Mouse (Mus musculus): ENCODE measurements at regions not wholly inside any gene's neighbourhood (a gene's known extent, or its start where the extent isn't known, plus 50 kb on each side); places are given as distances from the start of the nearest gene placed in this dataset.

DNA sequence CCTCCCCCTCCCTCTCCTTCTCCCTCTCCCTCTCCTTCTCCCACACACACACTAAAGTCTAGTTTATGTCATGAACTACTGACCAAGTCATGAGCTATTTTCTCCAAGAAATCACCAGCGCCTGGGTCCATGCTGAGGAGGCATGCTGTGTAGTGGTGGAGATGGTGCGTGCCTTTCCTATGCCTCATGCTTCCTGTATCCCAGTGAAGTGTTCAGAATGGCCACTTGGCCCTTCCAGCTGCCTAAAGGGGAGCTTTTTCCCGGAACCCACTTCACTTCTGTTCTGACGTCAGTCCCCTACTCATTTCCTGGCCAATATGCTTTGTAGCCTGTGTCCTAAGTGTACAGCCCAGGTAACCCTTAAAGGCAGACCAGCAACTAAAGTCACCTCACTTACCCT is 199.1 kb upstream of the Egflam start:
- WGBS = 45% methylated on average over 4 of the region's 4 CpGs
- H3K4me3 ChIP-seq (replicated peaks; ENCODE audit: control insufficient read depth, low read depth, low read length) = no peak overlapping the region
- H3K4me1 ChIP-seq (ENCODE audit: control insufficient read depth, insufficient read depth, low read length) = no peaks in the 10 kb centered on the region
- no peak overlapping the region for H3K27ac ChIP-seq (ENCODE audit: control insufficient read depth, insufficient read depth, low read depth, low read length, poor library complexity)
- TF ChIP-seq POLR2A (IDR thresholded peaks at IDR 0.05; ENCODE audit: borderline replicate concordance, control insufficient read depth, low read depth, low read length) (no peak), CTCF (IDR thresholded peaks at IDR 0.05; ENCODE audit: control insufficient read depth, insufficient read depth, low read length) (no peak)

DNA sequence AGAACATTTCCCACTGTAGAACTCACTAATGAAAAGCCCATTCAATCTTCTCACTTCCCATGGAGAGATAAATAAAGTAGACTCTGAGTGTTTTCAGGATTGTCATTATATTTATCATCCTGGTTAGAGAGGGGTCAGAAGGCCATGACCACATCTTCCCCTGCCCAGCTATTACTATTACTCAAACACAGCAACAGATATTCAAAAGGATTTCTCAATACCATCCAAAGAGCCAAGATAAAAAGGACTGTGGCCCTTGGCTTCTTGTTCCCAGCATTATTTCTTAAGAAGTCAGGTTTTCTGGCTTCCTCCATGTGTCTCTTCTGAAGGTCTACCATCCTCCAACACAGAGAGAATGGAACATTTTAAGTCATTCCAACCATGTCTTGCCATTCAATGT is 199.6 kb upstream of the Egflam start:
- no peaks in the 10 kb centered on the region for H3K4me1 ChIP-seq (ENCODE audit: control insufficient read depth, insufficient read depth, low read length)
- no peak overlapping the region for H3K4me3 ChIP-seq (replicated peaks; ENCODE audit: control insufficient read depth, low read depth, low read length)
- H3K27ac ChIP-seq (ENCODE audit: control insufficient read depth, insufficient read depth, low read depth, low read length, poor library complexity) = no peak overlapping the region
- no peak for TF ChIP-seq POLR2A (IDR thresholded peaks at IDR 0.05; ENCODE audit: borderline replicate concordance, control insufficient read depth, low read depth, low read length)
- no peak for TF ChIP-seq CTCF (IDR thresholded peaks at IDR 0.05; ENCODE audit: control insufficient read depth, insufficient read depth, low read length)

DNA sequence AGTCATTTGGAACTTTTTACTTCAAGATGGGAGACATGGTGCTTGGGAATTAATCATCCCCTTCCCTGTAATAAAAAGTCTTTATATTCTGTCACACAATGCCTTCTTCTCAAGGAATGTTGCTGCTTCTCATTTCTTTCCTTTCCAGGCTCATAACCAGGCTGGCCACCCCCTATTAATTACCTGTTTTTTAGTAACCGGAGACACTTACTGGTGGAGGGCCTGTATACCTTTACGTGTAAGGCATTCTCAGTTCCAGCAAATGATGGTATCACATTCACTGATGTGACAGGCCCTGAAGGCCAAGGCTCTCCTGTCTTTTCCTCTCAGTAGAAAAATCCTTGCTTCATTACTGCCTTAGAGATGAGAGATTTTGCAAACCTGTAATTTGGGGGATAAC is 203.3 kb upstream of the Egflam start:
- WGBS = 77% methylated on average over 2 of the region's 2 CpGs
- no peak overlapping the region for H3K4me3 ChIP-seq (replicated peaks; ENCODE audit: control insufficient read depth, low read depth, low read length)
- H3K4me1 ChIP-seq (ENCODE audit: control insufficient read depth, insufficient read depth, low read length) = no peaks in the 10 kb centered on the region
- no peak overlapping the region for H3K27ac ChIP-seq (ENCODE audit: control insufficient read depth, insufficient read depth, low read depth, low read length, poor library complexity)
- TF ChIP-seq CTCF (IDR thresholded peaks at IDR 0.05; ENCODE audit: control insufficient read depth, insufficient read depth, low read length) (no peak), POLR2A (IDR thresholded peaks at IDR 0.05; ENCODE audit: borderline replicate concordance, control insufficient read depth, low read depth, low read length) (no peak)

DNA sequence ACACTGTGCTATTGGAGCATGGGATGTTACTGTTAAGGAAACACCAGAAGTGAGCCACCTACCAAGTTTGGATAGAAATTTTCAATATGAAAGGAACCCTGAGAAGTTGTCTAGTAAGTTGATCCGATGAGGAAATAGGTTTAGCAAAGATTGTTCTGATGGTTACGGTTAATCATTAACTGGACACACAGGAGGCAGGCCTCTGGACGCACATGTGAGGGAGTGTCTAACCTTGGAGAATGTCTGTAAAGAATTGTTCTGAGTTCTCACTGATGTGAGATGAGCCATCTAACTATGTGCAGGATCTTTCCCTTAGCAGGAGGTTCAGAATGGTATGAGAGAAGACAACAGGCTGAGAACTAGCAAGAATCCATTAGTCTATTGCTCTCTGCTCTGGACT is 205.8 kb upstream of the Gdnf start:
- Histone ChIP-seq H3K27ac (ENCODE audit: control insufficient read depth, insufficient read depth, low read depth, low read length, poor library complexity) (no peak overlapping the region), H3K4me1 (ENCODE audit: control insufficient read depth, insufficient read depth, low read length) (no peaks in the 10 kb centered on the region), H3K4me3 (replicated peaks; ENCODE audit: control insufficient read depth, low read depth, low read length) (no peak overlapping the region)
- TF ChIP-seq POLR2A (IDR thresholded peaks at IDR 0.05; ENCODE audit: borderline replicate concordance, control insufficient read depth, low read depth, low read length) (no peak), CTCF (IDR thresholded peaks at IDR 0.05; ENCODE audit: control insufficient read depth, insufficient read depth, low read length) (no peak)
- 84% methylated on average over 3 of the region's 3 CpGs for WGBS

DNA sequence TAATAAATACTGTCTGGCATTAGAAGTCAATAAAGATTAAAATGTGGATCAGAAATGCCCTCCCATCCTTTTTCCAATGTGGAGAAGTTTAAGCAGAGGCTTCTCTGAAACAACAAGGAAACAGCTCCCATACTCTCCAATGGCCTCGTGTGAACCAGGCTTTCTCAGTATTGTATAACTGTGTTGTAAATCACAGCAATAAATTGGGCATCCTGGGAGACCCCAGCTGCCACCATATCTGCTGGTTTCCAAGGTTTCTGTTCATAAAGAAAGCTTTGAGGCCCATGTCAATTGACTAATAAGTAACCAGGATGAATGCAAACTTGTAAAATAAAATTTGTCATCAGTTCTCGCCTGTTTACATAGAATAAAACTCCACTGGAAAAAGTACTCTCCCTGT is 192.7 kb upstream of the Gdnf start:
- H3K4me3 ChIP-seq (replicated peaks; ENCODE audit: control insufficient read depth, low read depth, low read length) = no peak overlapping the region
- 42% methylated on average over 2 of the region's 2 CpGs for WGBS

DNA sequence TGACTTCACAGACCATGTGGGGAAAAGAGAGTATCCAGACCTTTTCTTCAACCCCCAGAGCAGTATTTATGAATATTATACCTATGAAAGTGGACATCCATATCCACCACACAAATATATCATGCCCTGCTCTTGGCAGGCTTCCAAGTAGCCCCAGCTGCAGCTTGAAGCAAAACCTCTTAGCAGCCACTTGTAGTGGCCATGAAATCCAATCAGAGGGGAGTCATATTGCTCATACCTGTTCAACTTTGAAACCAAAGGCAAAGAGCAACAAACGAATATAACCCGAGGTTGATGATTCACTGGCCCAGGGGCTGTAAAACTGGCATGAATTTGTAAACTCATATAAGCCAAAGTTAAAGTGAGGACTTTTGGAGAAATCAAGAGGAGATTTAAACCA is 187.6 kb upstream of the Gdnf start:
- 66% methylated on average over 2 of the region's 2 CpGs for WGBS
- Histone ChIP-seq H3K4me1 (ENCODE audit: control insufficient read depth, insufficient read depth, low read length) (no peaks in the 10 kb centered on the region), H3K27ac (ENCODE audit: control insufficient read depth, insufficient read depth, low read depth, low read length, poor library complexity) (no peak overlapping the region), H3K4me3 (replicated peaks; ENCODE audit: control insufficient read depth, low read depth, low read length) (no peak overlapping the region)
- TF ChIP-seq CTCF (IDR thresholded peaks at IDR 0.05; ENCODE audit: control insufficient read depth, insufficient read depth, low read length) (no peak), POLR2A (IDR thresholded peaks at IDR 0.05; ENCODE audit: borderline replicate concordance, control insufficient read depth, low read depth, low read length) (no peak)

More for the DNA sequence above, 192.7 kb upstream of the Gdnf start:
- Histone ChIP-seq H3K27ac (ENCODE audit: control insufficient read depth, insufficient read depth, low read depth, low read length, poor library complexity) (no peak overlapping the region), H3K4me1 (ENCODE audit: control insufficient read depth, insufficient read depth, low read length) (no peaks in the 10 kb centered on the region)
- TF ChIP-seq CTCF (IDR thresholded peaks at IDR 0.05; ENCODE audit: control insufficient read depth, insufficient read depth, low read length) = no peak
- TF ChIP-seq POLR2A (IDR thresholded peaks at IDR 0.05; ENCODE audit: borderline replicate concordance, control insufficient read depth, low read depth, low read length) = no peak

DNA sequence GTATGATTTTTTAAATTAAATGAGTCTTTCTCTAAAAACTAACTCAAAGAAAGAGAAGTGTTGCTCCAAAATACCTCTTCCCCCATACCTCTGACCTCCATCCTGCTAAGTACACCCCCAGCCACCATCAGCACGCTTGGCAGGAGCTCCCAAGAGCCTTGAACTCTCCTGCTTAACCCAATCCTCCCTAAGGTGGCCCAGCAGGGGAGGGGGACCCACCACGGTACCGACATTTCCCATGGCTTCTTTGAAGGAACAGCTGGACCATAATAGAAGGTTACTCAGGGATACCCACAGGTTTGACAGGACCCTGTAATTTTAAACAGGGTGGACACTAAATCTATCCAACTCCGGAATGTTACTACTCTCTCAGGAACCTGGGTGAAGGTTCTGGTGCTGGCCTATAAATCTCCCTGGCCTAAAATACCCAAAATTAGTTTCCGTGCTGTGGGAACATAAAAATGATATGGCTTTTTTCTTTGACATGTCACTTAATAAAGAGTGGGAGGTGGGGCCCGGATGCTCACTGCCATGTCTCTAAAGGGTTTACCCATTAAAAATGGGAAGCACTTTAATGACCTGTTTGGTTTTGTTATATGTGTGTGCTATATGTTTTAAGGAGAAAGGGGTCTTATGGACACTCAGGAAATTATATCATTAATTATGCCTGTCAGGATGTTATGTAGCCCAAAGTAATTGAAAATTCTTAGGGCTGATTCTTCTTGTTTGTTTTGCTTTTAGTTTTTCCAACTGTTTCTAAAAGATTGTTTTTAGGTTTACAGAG is 185.8 kb upstream of the Gdnf start:
- TF ChIP-seq CTCF (IDR thresholded peaks at IDR 0.05; ENCODE audit: control insufficient read depth, insufficient read depth, low read length) (no peak), POLR2A (IDR thresholded peaks at IDR 0.05; ENCODE audit: borderline replicate concordance, control insufficient read depth, low read depth, low read length) (no peak)
- no peaks in the 10 kb centered on the region for H3K4me1 ChIP-seq (ENCODE audit: control insufficient read depth, insufficient read depth, low read length)
- no peak overlapping the region for H3K27ac ChIP-seq (ENCODE audit: control insufficient read depth, insufficient read depth, low read depth, low read length, poor library complexity)
- 69% methylated on average over 6 of the region's 6 CpGs for WGBS
- H3K4me3 ChIP-seq (replicated peaks; ENCODE audit: control insufficient read depth, low read depth, low read length) = no peak overlapping the region

DNA sequence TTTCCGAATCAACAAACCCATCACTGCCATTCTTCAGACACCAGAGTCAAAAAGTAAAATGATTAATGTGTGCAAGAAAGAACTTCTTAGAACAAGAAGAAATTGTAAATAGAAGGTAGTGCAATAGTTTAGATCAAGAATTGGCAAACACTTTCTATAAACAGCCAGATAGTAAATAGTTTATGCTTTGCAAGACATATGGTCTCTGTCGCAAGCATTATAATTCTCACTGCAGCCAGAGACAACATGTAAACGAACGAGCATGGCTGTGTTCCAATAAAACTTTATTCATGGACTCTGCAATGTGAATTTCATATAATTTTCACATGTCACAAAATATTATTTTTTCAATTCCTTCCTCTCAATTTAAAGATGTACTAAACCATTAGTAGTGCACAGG is 180.8 kb upstream of the Gdnf start:
- no peak overlapping the region for H3K4me3 ChIP-seq (replicated peaks; ENCODE audit: control insufficient read depth, low read depth, low read length)
- TF ChIP-seq CTCF (IDR thresholded peaks at IDR 0.05; ENCODE audit: control insufficient read depth, insufficient read depth, low read length) = no peak
- no peak for TF ChIP-seq POLR2A (IDR thresholded peaks at IDR 0.05; ENCODE audit: borderline replicate concordance, control insufficient read depth, low read depth, low read length)
- 84% methylated on average over 4 of the region's 4 CpGs for WGBS
- no peaks in the 10 kb centered on the region for H3K4me1 ChIP-seq (ENCODE audit: control insufficient read depth, insufficient read depth, low read length)
- no peak overlapping the region for H3K27ac ChIP-seq (ENCODE audit: control insufficient read depth, insufficient read depth, low read depth, low read length, poor library complexity)

DNA sequence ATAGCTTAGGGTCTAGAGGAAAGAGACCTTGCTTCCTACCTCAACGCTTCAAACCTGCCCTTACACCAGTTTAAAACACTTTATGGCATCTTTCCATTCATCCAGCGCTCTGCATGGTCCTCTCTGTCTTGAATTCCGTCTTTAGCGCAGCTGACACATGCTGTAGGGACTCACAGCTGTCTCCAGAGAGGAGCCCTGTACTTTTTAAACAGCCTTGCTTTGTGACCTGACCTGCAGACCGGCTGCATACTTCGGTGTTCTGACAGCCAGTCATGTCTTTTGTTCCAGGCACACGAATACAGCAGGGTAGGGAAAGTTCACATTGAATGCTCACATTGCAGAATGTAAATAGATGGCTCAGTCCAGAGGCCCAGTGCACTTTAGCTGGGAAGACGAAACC is 175.4 kb upstream of the Gdnf start:
- WGBS = 70% methylated on average over 8 of the region's 8 CpGs
- TF ChIP-seq POLR2A (IDR thresholded peaks at IDR 0.05; ENCODE audit: borderline replicate concordance, control insufficient read depth, low read depth, low read length) (no peak), CTCF (IDR thresholded peaks at IDR 0.05; ENCODE audit: control insufficient read depth, insufficient read depth, low read length) (no peak)
- no peak overlapping the region for H3K27ac ChIP-seq (ENCODE audit: control insufficient read depth, insufficient read depth, low read depth, low read length, poor library complexity)
- no peak overlapping the region for H3K4me3 ChIP-seq (replicated peaks; ENCODE audit: control insufficient read depth, low read depth, low read length)
- H3K4me1 ChIP-seq (ENCODE audit: control insufficient read depth, insufficient read depth, low read length) = no peaks in the 10 kb centered on the region

Measured in bone marrow, adult 2 months (tissue).